Mouse (Mus musculus): ENCODE measurements at regions not wholly inside any gene's neighbourhood (a gene's known extent, or its start where the extent isn't known, plus 50 kb on each side); places are given as distances from the start of the nearest gene placed in this dataset.

DNA sequence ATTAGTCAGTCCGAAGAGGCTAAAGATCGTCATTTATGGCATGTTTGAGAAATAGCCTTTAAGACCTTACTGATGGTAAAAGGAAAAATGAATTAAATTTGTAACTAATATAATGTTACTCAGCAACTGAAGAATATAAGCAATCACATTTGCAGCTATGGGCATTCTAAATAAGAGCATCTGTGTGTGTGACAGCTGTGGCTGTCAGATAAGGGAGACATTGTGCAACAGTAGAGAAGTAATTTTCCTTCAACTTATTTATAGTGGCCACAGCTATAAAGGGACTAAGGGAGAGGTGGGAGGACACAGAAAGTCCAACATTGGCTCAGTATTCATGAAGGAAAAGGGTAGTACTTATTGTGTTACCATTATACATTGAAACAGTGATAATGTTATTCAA lies 591.8 kb upstream of the Fat1 start:
- 87% methylated on average over 2 of the region's 2 CpGs for WGBS
- Histone ChIP-seq H3K27ac (no peak overlapping the region), H3K4me1 (no peaks in the 10 kb centered on the region), H3K27me3 (no peaks in the 10 kb centered on the region), H3K4me3 (no peak overlapping the region), H3K4me2 (replicated peaks) (no peak overlapping the region), H3K36me3 (no peaks in the 10 kb centered on the region), H3K9me3 (replicated peaks) (no peaks in the 10 kb centered on the region), H3K9ac (no peak overlapping the region)
- no peak for ATAC-seq (ENCODE audit: low FRiP score)

- Histone ChIP-seq H3K9me3 (replicated peaks) (no peaks in the 10 kb centered on the region), H3K9ac (no peak overlapping the region), H3K27me3 (no peaks in the 10 kb centered on the region), H3K4me3 (no peak overlapping the region), H3K4me2 (replicated peaks) (no peak overlapping the region), H3K36me3 (no peaks in the 10 kb centered on the region), H3K4me1 (no peaks in the 10 kb centered on the region), H3K27ac (no peak overlapping the region)
- no peak for ATAC-seq (ENCODE audit: low FRiP score)
- 63% methylated on average over 2 of the region's 2 CpGs for WGBS
Observed at GRCm38 (mm10) chr8:44343924-44344323, 591.3 kb upstream of the Fat1 start.

- Histone ChIP-seq H3K4me3 (no peak overlapping the region), H3K4me2 (replicated peaks) (no peak overlapping the region), H3K4me1 (no peaks in the 10 kb centered on the region), H3K9me3 (replicated peaks) (no peaks in the 10 kb centered on the region), H3K27ac (no peak overlapping the region), H3K36me3 (no peaks in the 10 kb centered on the region), H3K27me3 (no peaks in the 10 kb centered on the region), H3K9ac (no peak overlapping the region)
- 78% methylated on average over 1 of the region's 1 CpGs for WGBS
- ATAC-seq (ENCODE audit: low FRiP score) = no peak
Observed at GRCm38 (mm10) chr8:44347412-44347811, 587.8 kb upstream of the Fat1 start.

DNA sequence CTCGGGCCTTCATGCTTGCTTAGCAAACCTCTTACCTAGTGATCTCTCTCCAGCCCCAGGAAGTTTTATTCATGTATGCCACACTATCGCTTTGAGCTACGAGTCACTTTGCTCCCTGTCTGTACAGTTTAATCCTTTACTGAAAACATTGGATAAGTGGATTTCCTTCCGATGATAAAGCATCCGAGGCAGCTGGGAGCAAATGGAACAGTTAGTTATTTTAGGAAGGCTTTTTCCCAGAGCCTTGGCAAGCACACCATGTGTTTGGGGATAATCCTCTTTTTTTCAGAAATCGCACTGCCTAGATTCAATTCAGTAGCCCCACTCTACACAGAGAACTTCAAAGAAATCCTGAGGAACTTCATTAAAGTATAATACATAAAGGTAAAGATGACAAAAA lies 561.3 kb upstream of the Fat1 start:
- no peak for ATAC-seq (ENCODE audit: low FRiP score)
- H3K27me3 ChIP-seq = no peaks in the 10 kb centered on the region
- 84% methylated on average over 6 of the region's 6 CpGs for WGBS

GRCm38 (mm10) chr8:44377731-44378130 lies 557.5 kb upstream of the Fat1 start:
- Histone ChIP-seq H3K9me3 (replicated peaks) (no peaks in the 10 kb centered on the region), H3K27ac (no peak overlapping the region), H3K36me3 (no peaks in the 10 kb centered on the region), H3K4me1 (no peaks in the 10 kb centered on the region), H3K4me2 (replicated peaks) (no peak overlapping the region), H3K9ac (no peak overlapping the region), H3K4me3 (no peak overlapping the region), H3K27me3 (no peaks in the 10 kb centered on the region)
- ATAC-seq (ENCODE audit: low FRiP score) = no peak
- 75% methylated on average over 3 of the region's 3 CpGs for WGBS

More for the DNA sequence above, 561.3 kb upstream of the Fat1 start:
- no peaks in the 10 kb centered on the region for H3K4me1 ChIP-seq
- H3K4me2 ChIP-seq (replicated peaks) = no peak overlapping the region
- H3K36me3 ChIP-seq = no peaks in the 10 kb centered on the region
- H3K4me3 ChIP-seq = no peak overlapping the region
- no peak overlapping the region for H3K9ac ChIP-seq
- no peaks in the 10 kb centered on the region for H3K9me3 ChIP-seq (replicated peaks)
- H3K27ac ChIP-seq = no peak overlapping the region

- Histone ChIP-seq H3K4me2 (replicated peaks) (no peak overlapping the region), H3K9me3 (replicated peaks) (no peaks in the 10 kb centered on the region), H3K9ac (no peak overlapping the region), H3K4me1 (no peaks in the 10 kb centered on the region), H3K36me3 (no peaks in the 10 kb centered on the region), H3K4me3 (no peak overlapping the region), H3K27me3 (no peaks in the 10 kb centered on the region), H3K27ac (no peak overlapping the region)
- whole genome bisulfite sequencing = 94% methylated on average over 6 of the region's 6 CpGs
- no peak for ATAC-seq (ENCODE audit: low FRiP score)
Observed at GRCm38 (mm10) chr8:44408462-44408861, 526.8 kb upstream of the Fat1 start.

GRCm38 (mm10) chr8:44410261-44410660 lies 525.0 kb upstream of the Fat1 start:
- no peak overlapping the region for H3K4me2 ChIP-seq (replicated peaks)
- H3K9me3 ChIP-seq (replicated peaks) = no peaks in the 10 kb centered on the region
- 95% methylated on average over 3 of the region's 3 CpGs for WGBS
- no peak overlapping the region for H3K4me3 ChIP-seq
- no peaks in the 10 kb centered on the region for H3K36me3 ChIP-seq
- no peak for ATAC-seq (ENCODE audit: low FRiP score)
- no peaks in the 10 kb centered on the region for H3K27me3 ChIP-seq
- no peak overlapping the region for H3K9ac ChIP-seq
- no peaks in the 10 kb centered on the region for H3K4me1 ChIP-seq
- H3K27ac ChIP-seq = no peak overlapping the region

DNA sequence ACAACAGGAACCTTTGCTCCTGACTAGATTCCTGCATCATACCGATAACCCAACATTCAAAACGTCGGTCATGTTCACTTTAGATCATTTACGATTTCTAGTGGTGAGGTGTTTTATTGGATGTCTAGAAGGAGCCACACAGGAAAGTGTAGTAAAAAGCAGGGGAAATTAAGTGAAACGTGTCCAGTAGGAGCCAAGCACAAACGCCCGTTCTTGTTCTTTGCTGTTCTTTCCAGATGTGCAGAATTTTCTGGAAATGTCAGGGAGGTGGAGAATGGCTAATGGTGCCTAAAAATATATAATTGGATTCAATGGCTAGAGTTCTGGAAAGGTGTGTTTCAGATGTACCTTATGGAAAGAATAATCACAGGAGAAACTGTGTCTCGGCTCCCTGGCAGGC lies 517.2 kb upstream of the Fat1 start:
- WGBS = 91% methylated on average over 8 of the region's 8 CpGs
- Histone ChIP-seq H3K4me2 (replicated peaks) (no peak overlapping the region), H3K36me3 (no peaks in the 10 kb centered on the region), H3K4me1 (no peaks in the 10 kb centered on the region), H3K9me3 (replicated peaks) (no peaks in the 10 kb centered on the region), H3K4me3 (no peak overlapping the region), H3K27ac (no peak overlapping the region), H3K27me3 (no peaks in the 10 kb centered on the region), H3K9ac (no peak overlapping the region)
- no peak for ATAC-seq (ENCODE audit: low FRiP score)

- Histone ChIP-seq H3K9me3 (replicated peaks) (no peaks in the 10 kb centered on the region), H3K9ac (no peak overlapping the region), H3K36me3 (no peaks in the 10 kb centered on the region), H3K4me3 (no peak overlapping the region), H3K27ac (no peak overlapping the region), H3K27me3 (no peaks in the 10 kb centered on the region), H3K4me2 (replicated peaks) (no peak overlapping the region), H3K4me1 (no peaks in the 10 kb centered on the region)
- 73% methylated on average over 3 of the region's 3 CpGs for WGBS
- no peak for ATAC-seq (ENCODE audit: low FRiP score)
Observed at GRCm38 (mm10) chr8:44455433-44455832, 479.8 kb upstream of the Fat1 start.

GRCm38 (mm10) chr8:44456336-44456735 lies 478.9 kb upstream of the Fat1 start:
- Histone ChIP-seq H3K27ac (no peak overlapping the region), H3K9me3 (replicated peaks) (no peaks in the 10 kb centered on the region), H3K4me2 (replicated peaks) (no peak overlapping the region), H3K9ac (no peak overlapping the region), H3K4me3 (no peak overlapping the region), H3K36me3 (no peaks in the 10 kb centered on the region), H3K4me1 (no peaks in the 10 kb centered on the region), H3K27me3 (no peaks in the 10 kb centered on the region)
- ATAC-seq (ENCODE audit: low FRiP score) = no peak
- WGBS = 86% methylated on average over 7 of the region's 7 CpGs

- no peak overlapping the region for H3K4me3 ChIP-seq
- H3K4me1 ChIP-seq = no peaks in the 10 kb centered on the region
- H3K27me3 ChIP-seq = no peaks in the 10 kb centered on the region
- no peak overlapping the region for H3K9ac ChIP-seq
- no peak overlapping the region for H3K27ac ChIP-seq
- 0 out of 2 replicates have a peak, but pooled peaks cover 4% of the 10 kb centered on the region for H3K9me3 ChIP-seq (replicated peaks)
- no peaks in the 10 kb centered on the region for H3K36me3 ChIP-seq
- WGBS = 63% methylated on average over 3 of the region's 3 CpGs
- H3K4me2 ChIP-seq (replicated peaks) = no peak overlapping the region
- ATAC-seq (ENCODE audit: low FRiP score) = no peak
Observed at GRCm38 (mm10) chr8:44466409-44467078, 468.7 kb upstream of the Fat1 start.

DNA sequence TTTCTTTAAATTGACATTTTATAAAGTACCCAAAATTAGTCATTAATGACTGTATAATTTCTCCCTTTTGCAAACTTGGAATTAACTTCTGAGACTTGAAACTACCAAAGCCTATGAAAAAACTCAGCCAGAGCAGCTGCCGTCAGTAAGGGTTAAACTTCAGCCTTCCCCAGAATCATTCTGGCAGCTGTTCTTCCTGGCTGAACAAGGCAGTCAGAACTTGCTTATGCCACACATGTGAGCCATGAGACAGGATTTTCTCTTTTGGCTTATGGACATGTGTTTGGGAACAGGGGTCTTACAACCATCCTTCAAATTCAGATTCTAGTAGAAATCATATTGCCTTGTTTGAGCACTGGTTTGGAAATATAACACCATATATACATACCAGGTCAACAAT lies 422.4 kb upstream of the Fat1 start:
- 87% methylated on average over 1 of the region's 1 CpGs for WGBS
- Histone ChIP-seq H3K4me3 (no peak overlapping the region), H3K9ac (no peak overlapping the region), H3K4me2 (replicated peaks) (no peak overlapping the region), H3K9me3 (replicated peaks) (no peaks in the 10 kb centered on the region), H3K36me3 (no peaks in the 10 kb centered on the region), H3K27me3 (no peaks in the 10 kb centered on the region), H3K27ac (no peak overlapping the region), H3K4me1 (no peaks in the 10 kb centered on the region)
- ATAC-seq (ENCODE audit: low FRiP score) = no peak

- H3K9ac ChIP-seq = no peak overlapping the region
- no peaks in the 10 kb centered on the region for H3K9me3 ChIP-seq (replicated peaks)
- no peaks in the 10 kb centered on the region for H3K36me3 ChIP-seq
- H3K27ac ChIP-seq = no peak overlapping the region
- no peak overlapping the region for H3K4me3 ChIP-seq
- no peak for ATAC-seq (ENCODE audit: low FRiP score)
- no peak overlapping the region for H3K4me2 ChIP-seq (replicated peaks)
- no peaks in the 10 kb centered on the region for H3K27me3 ChIP-seq
- no peaks in the 10 kb centered on the region for H3K4me1 ChIP-seq
Observed at GRCm38 (mm10) chr8:44525915-44526314, 409.3 kb upstream of the Fat1 start.

Measured in hindbrain, embryonic 12.5 days (tissue).